Mouse (Mus musculus): Measurements from ENCODE around the gene Rwdd1.
"Not testable (repeated sequence)": the region's sequence is repeated elsewhere in the genome, so short reads cannot be mapped to it uniquely, and the experiment has no call there.

Rwdd1 gene

DNA sequence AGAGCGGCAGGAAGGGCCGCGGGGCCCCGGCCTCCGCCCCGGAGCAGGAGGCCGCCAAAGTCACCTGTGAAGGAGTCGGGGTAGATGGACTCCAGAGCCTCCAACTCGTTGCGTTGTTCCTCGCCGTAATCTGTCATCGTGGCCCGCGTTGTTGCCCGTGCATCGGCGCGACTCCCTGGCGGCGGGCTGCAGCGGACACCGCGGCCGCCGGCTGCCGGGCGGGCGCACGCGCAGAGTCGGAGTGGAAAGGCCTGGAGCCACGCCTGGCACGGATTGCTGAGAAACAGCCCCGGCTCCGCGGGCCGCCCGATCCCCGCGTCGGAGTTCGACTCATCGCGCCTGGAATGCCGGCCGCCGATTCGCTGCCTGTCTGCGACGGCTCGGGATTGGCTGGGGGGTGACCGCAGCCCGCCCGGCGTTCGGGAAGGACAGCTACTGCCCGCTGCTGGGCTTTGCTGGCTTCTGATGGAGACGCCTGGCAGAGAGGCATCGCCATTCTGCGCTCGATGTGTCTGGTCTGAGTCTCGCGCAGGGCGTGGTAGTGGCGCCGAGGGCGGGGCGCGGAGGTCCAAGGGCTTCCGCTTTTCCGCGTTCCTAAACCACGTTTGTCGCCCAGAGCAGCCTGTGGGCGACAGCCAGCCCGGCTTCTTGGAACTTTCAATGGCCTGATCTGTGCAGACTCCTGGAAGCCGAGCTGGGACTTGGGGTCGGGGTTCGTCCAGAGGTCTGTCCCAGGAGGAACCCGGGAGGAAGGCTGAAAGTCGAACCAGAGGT, at the start of gene Rwdd1:
Gene Rwdd1, minus strand, starts transcription at position 323 of the 774 bp plus-strand sequence.
- peak; percentile 98 for DNase-seq

DNA sequence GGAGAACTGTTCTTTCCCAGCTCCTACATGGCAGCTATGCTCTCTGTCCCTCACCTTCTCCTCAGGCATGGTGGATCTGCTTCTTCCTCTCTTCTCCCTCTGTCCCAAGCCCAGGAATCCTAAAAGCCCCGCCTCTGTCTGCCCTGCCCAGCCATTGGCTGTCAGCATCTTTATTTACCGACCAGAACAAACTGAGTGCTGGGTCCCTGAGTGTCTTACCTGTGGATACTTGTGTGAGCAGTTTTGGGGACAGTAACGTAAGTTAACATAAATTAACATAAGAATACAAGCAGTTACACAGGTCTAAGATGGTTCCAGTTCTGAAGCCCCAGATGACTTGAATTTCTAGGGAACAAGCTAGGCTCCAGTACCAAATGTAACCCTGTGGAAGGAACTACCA, 47.2 kb upstream of the Rwdd1 start:
- DNase-seq = no peak

DNA sequence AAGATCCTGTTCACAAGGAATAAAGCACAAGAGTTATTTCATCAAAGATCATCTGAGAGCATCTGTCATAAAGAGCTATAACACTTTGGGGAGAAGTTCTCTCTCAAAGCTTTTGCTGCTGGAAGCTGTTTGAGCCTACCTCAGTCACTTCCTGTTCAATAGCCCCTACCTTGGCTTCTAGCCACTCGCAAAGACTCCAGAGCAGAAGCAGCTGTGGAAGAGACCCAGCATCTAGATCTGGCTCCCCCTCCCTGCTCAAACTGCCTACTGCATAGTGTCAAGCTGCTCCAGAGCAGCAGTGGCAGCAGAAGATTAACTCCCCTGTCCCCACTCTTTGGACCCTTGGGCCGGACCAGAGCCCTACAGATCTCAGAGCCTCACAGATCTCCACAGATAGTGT, 34.6 kb upstream of the Rwdd1 start:
- DNase-seq = no peak

DNA sequence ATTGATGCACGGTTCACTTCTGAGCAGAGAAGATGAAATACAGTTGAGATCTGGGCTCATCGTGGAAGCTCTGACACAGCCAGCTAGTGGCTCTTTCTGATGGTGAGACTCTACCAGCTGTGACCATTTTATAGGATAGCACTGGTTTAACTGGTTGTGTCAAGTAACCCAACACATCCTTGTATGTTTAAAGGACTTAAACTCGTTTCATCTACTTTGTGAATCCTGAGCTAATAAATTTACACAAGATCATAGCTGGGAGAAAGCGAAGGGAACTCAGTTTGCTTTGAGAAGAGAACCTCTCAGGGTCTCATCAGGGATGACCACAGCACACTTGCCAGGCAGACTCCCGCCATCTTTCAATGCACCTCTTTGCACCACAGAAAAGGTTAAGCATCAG, 24.8 kb upstream of the Rwdd1 start, which contains the start of gene Calhm4:
Gene Calhm4, minus strand, starts transcription at position 101 of the 400 bp plus-strand sequence.
- DNase-seq = no peak

DNA sequence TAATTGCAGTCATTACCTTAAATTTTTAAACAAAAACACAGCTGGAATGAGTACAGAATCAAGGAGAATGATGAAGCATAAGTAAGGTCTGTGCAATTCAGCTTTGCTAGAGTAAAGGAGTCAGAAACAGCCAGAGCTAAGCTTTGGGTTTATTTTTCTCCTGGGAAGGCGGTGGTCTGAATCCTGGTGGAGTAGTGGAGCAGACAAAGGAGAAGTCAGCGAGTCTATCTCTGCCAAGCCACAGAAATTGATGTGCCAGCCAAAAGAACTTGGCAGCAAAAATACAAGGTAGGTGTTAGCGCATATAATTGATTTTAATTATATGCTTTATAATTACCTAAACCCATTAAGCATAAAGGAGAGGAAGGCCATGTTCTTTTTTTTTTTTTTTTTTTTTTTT, 18.0 kb upstream of the Rwdd1 start, which contains the start of gene Trappc3l:
Gene Trappc3l, plus strand, starts transcription at position 197 of the 400 bp plus-strand sequence.
- no peak for DNase-seq

DNA sequence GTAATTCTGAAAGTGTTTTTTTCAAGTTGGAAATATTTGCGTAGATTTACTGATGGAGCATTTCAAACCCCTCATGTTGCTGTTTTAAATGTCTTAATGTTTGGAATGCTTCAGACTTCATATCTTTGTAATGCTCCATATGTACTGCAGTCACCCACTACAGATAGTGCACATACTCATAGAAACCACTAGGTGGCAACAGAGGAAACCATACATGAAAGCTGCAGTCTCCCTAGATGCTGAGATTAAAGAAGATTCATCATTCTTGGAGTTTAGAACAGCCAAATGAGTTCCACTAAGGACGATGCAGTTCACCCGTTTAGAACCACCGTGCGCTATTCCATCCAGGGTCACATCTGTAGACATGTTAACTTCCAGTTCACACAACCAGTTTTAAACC, 17.2 kb upstream of the Rwdd1 start:
- DNase-seq = no peak

DNA sequence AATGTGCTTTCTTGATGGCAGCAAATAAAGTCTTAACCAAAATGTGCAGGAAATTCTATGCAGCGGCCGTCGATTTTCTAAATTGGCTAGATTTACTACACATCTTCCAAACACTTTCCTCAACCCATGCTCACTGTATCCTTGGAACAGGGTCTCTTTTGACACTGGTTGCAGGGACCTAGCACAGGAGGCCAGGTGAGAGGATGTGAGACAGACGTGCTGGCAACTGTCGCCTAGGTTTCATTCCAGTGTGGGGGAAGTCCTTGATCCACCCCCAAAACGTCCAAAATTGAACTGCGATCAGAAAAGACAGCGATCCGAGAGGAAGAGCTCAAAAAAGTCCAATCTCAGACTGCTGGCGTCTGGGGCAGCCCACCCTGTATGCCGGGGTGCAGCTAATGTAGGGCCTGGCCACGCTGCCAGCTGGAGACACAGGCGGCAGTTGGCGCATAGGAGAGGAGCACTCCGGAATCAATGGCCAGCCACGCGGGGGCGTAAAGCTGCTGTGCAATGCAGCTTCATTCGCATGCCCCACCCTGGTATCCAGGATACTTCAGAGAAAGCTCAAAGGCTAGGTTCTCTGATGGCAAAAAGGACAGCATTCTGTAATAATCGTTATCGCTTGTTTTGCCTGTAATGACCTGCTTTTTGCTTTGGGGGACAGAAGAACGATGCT, 14.3 kb upstream of the Rwdd1 start:
- peak; percentile 69 for DNase-seq

DNA sequence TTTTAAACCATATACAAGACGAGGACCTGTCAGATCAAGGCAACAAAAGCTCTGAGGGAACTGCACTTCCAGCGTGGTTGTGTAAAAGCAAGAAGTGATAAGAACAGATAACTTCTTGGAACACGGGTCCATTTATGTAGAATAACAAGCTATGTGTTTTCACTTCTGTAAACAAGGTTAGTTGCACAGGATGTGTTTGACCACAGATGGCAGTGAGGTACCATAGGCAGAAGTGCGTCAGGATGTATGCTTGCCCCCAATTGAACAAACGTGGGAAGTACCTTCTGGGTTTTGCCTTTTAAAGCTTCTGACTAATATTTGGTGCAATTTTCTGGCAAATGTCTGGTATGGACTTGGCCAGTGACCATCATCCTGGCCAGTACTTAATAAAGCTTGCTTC, 10.9 kb upstream of the Rwdd1 start:
- DNase-seq = no peak

DNA sequence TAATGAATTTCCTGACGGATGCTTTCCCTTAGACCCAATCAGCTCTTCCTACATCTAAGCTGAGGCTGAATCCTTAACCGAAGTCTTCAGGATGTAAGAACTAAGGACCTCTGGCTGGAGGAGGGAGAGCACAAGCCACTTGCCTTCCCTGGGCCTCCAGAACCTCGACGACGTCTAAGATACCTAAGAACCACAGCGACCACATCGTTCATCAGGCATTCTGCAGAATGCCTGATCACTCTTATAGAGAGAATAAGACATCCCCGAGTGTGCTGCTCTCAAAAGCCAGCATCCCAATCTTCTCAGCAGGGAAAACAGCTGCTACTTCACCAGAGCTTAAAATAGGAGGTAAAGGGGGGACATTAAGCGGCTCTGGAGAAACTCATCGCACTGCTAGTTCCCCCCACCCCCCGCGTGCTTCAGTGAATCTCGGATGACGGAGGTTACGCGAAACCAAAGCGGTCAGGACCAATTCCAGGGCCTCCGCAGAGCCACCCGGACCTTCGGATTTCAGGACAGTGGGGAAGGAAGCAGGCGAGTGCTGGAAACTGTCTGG, 600 bp downstream of the Rwdd1 start:
- no peak for DNase-seq

DNA sequence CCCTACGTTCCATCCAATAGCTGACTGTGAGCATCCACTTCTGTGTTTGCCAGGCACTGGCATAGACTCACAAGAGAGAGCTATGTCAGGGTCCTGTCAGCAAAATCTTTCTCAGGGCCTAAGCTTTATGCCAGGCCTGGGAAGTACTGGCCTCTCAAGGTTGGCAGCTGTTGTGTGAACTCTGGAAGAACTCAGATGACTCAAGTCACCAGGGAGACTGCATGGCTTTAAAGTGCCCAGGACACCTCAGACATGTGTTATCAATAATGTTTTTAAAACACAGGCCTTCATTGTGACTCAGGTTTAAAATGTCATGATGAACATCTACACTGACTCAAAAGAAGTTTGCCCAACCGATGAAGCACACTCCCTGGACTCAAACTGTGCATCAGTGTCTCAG, 6.2 kb downstream of the Rwdd1 start:
- no peak for DNase-seq

DNA sequence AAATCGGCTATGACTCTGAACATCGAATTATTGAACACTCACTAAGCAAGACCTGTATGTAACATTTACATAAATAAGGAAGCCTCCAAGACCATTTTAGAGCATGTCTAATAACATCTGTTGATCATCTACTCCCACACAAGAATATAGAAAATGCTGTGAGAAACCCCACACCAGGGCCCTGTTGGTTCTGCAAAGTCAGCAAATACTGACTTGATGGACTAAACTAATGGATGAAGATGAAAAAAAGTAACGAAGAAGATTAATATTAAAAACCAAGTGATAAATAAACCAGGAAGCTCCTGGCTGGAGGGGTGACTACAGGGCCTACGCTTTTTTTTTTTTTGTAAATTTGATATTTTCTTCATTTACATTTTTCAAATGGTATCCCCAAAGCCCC, 6.8 kb downstream of the Rwdd1 start:
- DNase-seq = no peak

DNA sequence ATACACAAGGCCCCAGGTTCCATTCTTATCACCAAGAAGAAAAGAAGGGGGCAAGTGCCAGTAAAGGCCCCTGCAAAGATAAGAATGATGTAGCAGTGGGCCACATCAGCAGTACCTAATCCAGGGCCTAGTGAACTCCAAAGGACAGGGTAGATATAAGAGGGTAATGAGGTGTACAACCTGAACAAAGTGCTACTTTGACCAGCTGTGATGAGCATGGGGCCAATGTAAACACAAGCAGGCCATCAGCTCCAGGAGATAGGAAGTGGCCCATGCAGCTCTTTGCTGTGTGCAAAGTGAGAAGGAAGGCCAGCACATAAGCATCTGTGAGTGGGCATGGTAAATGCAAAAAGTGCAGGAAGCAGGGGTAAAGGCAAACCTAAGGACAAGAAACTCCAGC, 21.0 kb downstream of the Rwdd1 start:
- DNase-seq = no peak

DNA sequence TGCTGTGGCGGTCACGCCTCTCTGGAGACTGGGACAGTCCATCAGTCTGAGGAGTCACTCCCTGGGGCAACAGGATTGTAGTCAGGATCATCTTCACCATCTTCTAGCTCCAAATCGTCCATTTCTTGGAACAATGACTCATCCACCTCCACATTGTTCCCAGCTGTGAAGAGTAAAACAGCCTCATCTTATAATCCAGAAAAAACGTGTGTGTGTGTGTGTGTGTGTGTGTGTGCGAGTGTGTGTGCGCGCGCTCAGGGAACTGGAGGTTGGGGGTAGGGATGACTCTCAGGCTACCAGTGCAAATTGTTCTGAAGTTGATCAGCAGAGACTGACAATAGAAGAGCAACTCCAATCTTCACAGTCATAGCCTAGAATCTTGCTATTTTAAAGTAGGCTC, 22.7 kb downstream of the Rwdd1 start:
- DNase-seq = not testable (repeated sequence)

DNA sequence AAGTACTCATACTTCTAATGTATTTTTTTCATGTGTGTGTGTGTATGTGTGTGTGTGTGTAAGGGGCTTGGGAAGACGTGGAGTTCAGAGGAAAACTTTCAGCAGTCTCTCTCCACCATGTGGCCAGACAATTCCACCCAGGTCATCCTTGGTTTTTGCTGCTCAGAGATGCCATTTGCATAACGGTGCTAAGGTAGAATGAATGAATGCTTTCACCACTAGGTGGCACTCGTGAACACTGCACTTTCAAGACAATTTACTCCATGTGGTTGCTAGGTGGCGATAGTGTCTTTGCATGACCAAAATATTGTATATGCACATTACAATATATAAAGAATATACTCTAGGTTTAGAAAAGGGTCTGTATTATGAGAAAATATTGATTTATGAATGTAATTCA, 32.7 kb downstream of the Rwdd1 start:
- DNase-seq = peak; percentile 36

DNA sequence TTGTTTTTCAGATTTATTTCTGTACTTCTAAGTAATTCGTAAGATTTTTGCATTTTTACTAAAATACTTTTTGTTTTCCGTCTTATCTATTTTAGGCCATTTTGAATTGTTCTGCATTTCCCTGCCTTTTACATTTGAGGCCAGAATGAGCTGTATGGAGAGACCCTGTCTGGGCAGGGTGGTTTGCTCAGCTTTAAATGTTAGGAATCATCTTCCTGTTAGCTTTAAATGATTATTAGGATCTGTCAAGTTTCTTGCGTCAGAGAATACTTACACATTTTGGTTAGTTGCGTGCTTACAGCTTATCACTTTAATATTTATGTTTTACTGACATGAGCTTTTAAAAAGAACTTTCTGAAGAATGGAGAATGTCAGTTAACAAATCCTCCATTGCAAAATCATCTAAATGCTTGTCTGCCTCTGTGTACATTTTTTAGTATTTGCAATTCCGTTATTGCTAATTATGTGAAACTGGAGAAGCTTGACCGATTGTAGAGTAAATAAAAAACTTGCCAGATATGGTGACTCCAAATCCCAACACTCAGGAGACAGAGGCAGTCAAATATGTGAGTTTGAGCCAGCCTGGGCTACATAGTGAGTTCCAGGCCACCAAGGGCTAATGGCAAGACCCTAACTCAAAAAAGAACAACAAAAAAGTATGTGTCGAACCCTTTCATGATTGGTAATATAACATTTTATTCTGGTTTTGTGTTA, 44.5 kb downstream of the Rwdd1 start:
- DNase-seq = no peak

DNA sequence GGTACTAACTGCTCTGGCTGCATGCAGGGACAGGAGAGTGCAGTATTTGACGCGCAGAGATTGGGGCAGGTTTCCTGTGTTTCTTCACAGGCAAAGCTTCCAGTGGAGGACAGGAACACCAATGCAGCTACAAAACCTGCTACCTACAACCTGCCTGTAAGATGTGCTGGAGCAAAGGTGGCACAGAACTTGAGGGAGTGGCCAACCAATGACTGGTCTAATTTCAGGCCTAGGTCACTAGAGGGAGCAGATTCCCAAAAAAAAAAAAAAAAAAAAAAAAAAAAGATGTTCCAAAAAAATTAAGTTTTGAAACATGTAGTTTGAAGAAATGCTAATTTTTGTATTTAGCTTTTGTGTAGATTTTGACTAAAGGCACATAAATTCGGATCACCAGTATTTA, 66.9 kb downstream of the Rwdd1 start:
- no peak for DNase-seq

DNA sequence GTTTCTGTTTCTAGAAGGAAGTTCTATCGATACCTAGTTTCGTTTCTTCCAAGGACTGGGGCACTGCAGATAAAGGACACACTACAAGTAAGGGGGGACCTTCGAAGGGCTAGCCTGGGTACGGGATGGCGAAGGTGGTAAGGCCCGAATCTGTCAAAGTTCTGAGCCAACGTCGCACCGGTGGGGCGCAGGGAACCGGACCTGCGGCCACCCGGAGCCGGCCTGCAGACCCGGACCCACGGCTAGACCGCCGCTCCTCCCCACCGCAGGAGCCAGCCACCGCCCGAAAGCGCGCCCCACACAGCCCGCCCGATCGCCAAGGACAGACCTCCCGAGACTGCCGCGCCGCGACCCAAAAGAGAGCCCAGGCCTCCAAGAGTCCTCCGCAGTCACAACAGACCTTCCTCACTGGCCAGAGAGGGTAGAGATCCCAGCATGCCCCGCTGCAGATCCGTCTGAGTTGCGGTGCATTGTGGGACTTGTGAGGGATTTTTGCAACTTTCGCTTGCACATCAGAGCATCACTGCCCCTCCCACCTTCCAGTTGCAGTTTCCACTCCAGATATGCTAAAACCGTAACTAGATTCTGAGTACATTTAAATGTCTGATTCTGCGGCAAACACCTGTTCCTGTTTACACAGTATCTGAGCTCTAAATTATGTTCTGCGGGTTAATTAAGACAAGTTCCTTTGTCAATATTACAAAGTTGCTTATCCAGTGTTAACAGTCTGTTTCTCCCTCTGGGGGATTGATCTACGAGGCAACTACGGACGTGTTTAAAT, 68.4 kb downstream of the Rwdd1 start, which contains the start of gene Zup1:
Gene Zup1, minus strand, starts transcription at position 467 of the 781 bp plus-strand sequence.
- peak; percentile 83 for DNase-seq

All from right cerebral cortex, postnatal 25 days (tissue).